Mouse (Mus musculus): ENCODE results near the gene Slc41a2. TPM values are rescaled to one million over a fixed set of nuclear protein-coding genes. Genes with fewer than 3 reads are reported as not detected.

Gene Slc41a2
- polyA plus RNA-seq, 1 experiment, result 11.7 TPM

- WGBS, result 97% methylated on average over 17 of the region's 17 CpGs
- H3K4me1 ChIP-seq (ENCODE audit: control insufficient read depth, insufficient read depth, low read length), result peaks cover 3% of the 10 kb centered on the region
- no peaks in the 10 kb centered on the region for H3K27me3 ChIP-seq (ENCODE audit: control insufficient read depth, insufficient read depth, low read length)
- no peak for DNase-seq
- TF ChIP-seq POLR2A (IDR thresholded peaks at IDR 0.05; ENCODE audit: borderline replicate concordance, insufficient read depth, low read length) (no peak), CTCF (IDR thresholded peaks at IDR 0.05; ENCODE audit: borderline replicate concordance, insufficient read depth, low read depth, low read length) (no peak)
- no peak overlapping the region for H3K27ac ChIP-seq (ENCODE audit: insufficient read depth, low read length)
- H3K4me3 ChIP-seq (replicated peaks; ENCODE audit: insufficient read depth, low read depth, low read length), result no peak overlapping the region
Observed at GRCm38 (mm10) chr10:83191476-83191875, 146.2 kb downstream of the Slc41a2 start.

- no peak overlapping the region for H3K27ac ChIP-seq (ENCODE audit: insufficient read depth, low read length)
- H3K4me3 ChIP-seq (replicated peaks; ENCODE audit: insufficient read depth, low read depth, low read length), result no peak overlapping the region
- no peaks in the 10 kb centered on the region for H3K27me3 ChIP-seq (ENCODE audit: control insufficient read depth, insufficient read depth, low read length)
- TF ChIP-seq CTCF (IDR thresholded peaks at IDR 0.05; ENCODE audit: borderline replicate concordance, insufficient read depth, low read depth, low read length) (no peak), POLR2A (IDR thresholded peaks at IDR 0.05; ENCODE audit: borderline replicate concordance, insufficient read depth, low read length) (no peak)
- peaks cover 8% of the 10 kb centered on the region for H3K4me1 ChIP-seq (ENCODE audit: control insufficient read depth, insufficient read depth, low read length)
- WGBS, result 98% methylated on average over 5 of the region's 5 CpGs
- DNase-seq, result no peak
Observed at GRCm38 (mm10) chr10:83189071-83189470, 148.6 kb downstream of the Slc41a2 start.

- Histone ChIP-seq H3K4me3 (replicated peaks; ENCODE audit: insufficient read depth, low read depth, low read length) (no peak overlapping the region), H3K27me3 (ENCODE audit: control insufficient read depth, insufficient read depth, low read length) (no peaks in the 10 kb centered on the region), H3K4me1 (ENCODE audit: control insufficient read depth, insufficient read depth, low read length) (peaks cover 28% of the 10 kb centered on the region), H3K27ac (ENCODE audit: insufficient read depth, low read length) (no peak overlapping the region)
- WGBS, result 68% methylated on average over 5 of the region's 5 CpGs
- TF ChIP-seq CTCF (IDR thresholded peaks at IDR 0.05; ENCODE audit: borderline replicate concordance, insufficient read depth, low read depth, low read length) (no peak), POLR2A (IDR thresholded peaks at IDR 0.05; ENCODE audit: borderline replicate concordance, insufficient read depth, low read length) (no peak)
- DNase-seq, result no peak
Observed at GRCm38 (mm10) chr10:83186984-83187383, 150.7 kb downstream of the Slc41a2 start.

- DNase-seq, result no peak
- 94% methylated on average over 8 of the region's 8 CpGs for WGBS
- TF ChIP-seq CTCF (IDR thresholded peaks at IDR 0.05; ENCODE audit: borderline replicate concordance, insufficient read depth, low read depth, low read length) (no peak), POLR2A (IDR thresholded peaks at IDR 0.05; ENCODE audit: borderline replicate concordance, insufficient read depth, low read length) (no peak)
- H3K27ac ChIP-seq (ENCODE audit: insufficient read depth, low read length), result no peak overlapping the region
- H3K27me3 ChIP-seq (ENCODE audit: control insufficient read depth, insufficient read depth, low read length), result no peaks in the 10 kb centered on the region
- peaks cover 36% of the 10 kb centered on the region for H3K4me1 ChIP-seq (ENCODE audit: control insufficient read depth, insufficient read depth, low read length)
- H3K4me3 ChIP-seq (replicated peaks; ENCODE audit: insufficient read depth, low read depth, low read length), result no peak overlapping the region
Observed at GRCm38 (mm10) chr10:83186167-83186566, 151.5 kb downstream of the Slc41a2 start.

GRCm38 (mm10) chr10:83185121-83185520 is 152.6 kb downstream of the Slc41a2 start:
- DNase-seq, result no peak
- Histone ChIP-seq H3K27ac (ENCODE audit: insufficient read depth, low read length) (no peak overlapping the region), H3K4me1 (ENCODE audit: control insufficient read depth, insufficient read depth, low read length) (peaks cover 39% of the 10 kb centered on the region), H3K4me3 (replicated peaks; ENCODE audit: insufficient read depth, low read depth, low read length) (no peak overlapping the region), H3K27me3 (ENCODE audit: control insufficient read depth, insufficient read depth, low read length) (no peaks in the 10 kb centered on the region)
- TF ChIP-seq POLR2A (IDR thresholded peaks at IDR 0.05; ENCODE audit: borderline replicate concordance, insufficient read depth, low read length) (no peak), CTCF (IDR thresholded peaks at IDR 0.05; ENCODE audit: borderline replicate concordance, insufficient read depth, low read depth, low read length) (no peak)
- 95% methylated on average over 6 of the region's 6 CpGs for WGBS

GRCm38 (mm10) chr10:83184480-83185069 is 153.1 kb downstream of the Slc41a2 start:
- H3K4me3 ChIP-seq (replicated peaks; ENCODE audit: insufficient read depth, low read depth, low read length), result no peak overlapping the region
- no peaks in the 10 kb centered on the region for H3K27me3 ChIP-seq (ENCODE audit: control insufficient read depth, insufficient read depth, low read length)
- 22% methylated on average over 7 of the region's 7 CpGs for WGBS
- DNase-seq, result peak; percentile 54 to 57
- peak overlapping the region; percentile 25; the same call in 1 of the 2 replicates for H3K27ac ChIP-seq (ENCODE audit: insufficient read depth, low read length)
- TF ChIP-seq POLR2A (IDR thresholded peaks at IDR 0.05; ENCODE audit: borderline replicate concordance, insufficient read depth, low read length), result no peak
- TF ChIP-seq CTCF (IDR thresholded peaks at IDR 0.05; ENCODE audit: borderline replicate concordance, insufficient read depth, low read depth, low read length), result no peak
- H3K4me1 ChIP-seq (ENCODE audit: control insufficient read depth, insufficient read depth, low read length), result peaks cover 39% of the 10 kb centered on the region

- TF ChIP-seq POLR2A (IDR thresholded peaks at IDR 0.05; ENCODE audit: borderline replicate concordance, insufficient read depth, low read length) (no peak), CTCF (IDR thresholded peaks at IDR 0.05; ENCODE audit: borderline replicate concordance, insufficient read depth, low read depth, low read length) (no peak)
- WGBS, result 63% methylated on average over 12 of the region's 12 CpGs
Observed at GRCm38 (mm10) chr10:83183634-83184479, 153.8 kb downstream of the Slc41a2 start.

GRCm38 (mm10) chr10:83182573-83182960 is 155.1 kb downstream of the Slc41a2 start:
- Histone ChIP-seq H3K27ac (ENCODE audit: insufficient read depth, low read length) (peak overlapping the region; percentile 49), H3K4me3 (replicated peaks; ENCODE audit: insufficient read depth, low read depth, low read length) (no peak overlapping the region), H3K4me1 (ENCODE audit: control insufficient read depth, insufficient read depth, low read length) (peaks cover 43% of the 10 kb centered on the region), H3K27me3 (ENCODE audit: control insufficient read depth, insufficient read depth, low read length) (no peaks in the 10 kb centered on the region)
- peak; percentile 81 for TF ChIP-seq CTCF (IDR thresholded peaks at IDR 0.05; ENCODE audit: borderline replicate concordance, insufficient read depth, low read depth, low read length)
- TF ChIP-seq POLR2A (IDR thresholded peaks at IDR 0.05; ENCODE audit: borderline replicate concordance, insufficient read depth, low read length), result no peak
- peak; percentile 74 to 83 for DNase-seq
- WGBS, result 31% methylated on average over 8 of the region's 8 CpGs

More at GRCm38 (mm10) chr10:83183634-83184479, 153.8 kb downstream of the Slc41a2 start:
- Histone ChIP-seq H3K4me1 (ENCODE audit: control insufficient read depth, insufficient read depth, low read length) (peaks cover 40% of the 10 kb centered on the region), H3K4me3 (replicated peaks; ENCODE audit: insufficient read depth, low read depth, low read length) (no peak overlapping the region), H3K27ac (ENCODE audit: insufficient read depth, low read length) (peak overlapping the region; percentile 16), H3K27me3 (ENCODE audit: control insufficient read depth, insufficient read depth, low read length) (no peaks in the 10 kb centered on the region)
- DNase-seq, result no peak

Data from cerebellum, adult 2 months (tissue).